Mouse (Mus musculus) mature B cell (primary cell): Measurements from ENCODE around the gene Acsm4.

Source experiments
- in situ Hi-C: fragments of 300-500 bp; cut with MboI; formaldehyde crosslinking; loops from 2 replicates; pipeline ENCODE4 v1.14.3; 2019

Acsm4 gene

DNA sequence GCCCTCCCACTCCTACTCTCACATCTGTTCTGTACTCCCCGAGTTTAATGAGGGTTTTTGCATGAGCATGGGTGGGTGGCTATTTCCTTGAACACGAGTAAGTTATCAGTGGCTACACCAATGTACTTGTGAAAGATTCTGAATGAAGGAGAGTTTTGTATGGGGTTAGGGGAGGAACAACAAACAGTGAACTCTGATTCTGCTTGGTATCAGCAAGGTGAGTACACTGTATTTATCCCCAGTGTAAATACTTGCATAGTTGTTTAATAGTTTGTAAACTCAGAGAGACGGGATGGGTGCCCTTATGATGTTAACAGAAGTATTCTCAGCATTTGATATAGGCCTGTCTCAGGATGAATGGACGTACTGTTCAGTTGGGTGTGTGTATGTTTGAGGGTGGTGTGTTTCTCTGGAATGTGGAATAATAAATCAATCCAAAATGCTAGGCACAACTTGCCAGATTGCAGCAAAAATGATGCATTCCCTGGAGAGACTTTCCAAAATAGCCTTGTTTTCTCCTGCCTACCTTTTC lies 72.4 kb downstream of the Acsm4 start:
- in situ Hi-C loops = no loop called here
